Mouse (Mus musculus): ENCODE results near the gene Nt5c1a. TPM values are rescaled to one million over a fixed set of nuclear protein-coding genes. Genes with fewer than 3 reads are reported as not detected.
A peak's percentile ranks its signal among the peaks of the same experiment; 100 is the strongest.

Nt5c1a gene
- polyA plus RNA-seq, 1 experiment from 2014 or later = not detected

DNA sequence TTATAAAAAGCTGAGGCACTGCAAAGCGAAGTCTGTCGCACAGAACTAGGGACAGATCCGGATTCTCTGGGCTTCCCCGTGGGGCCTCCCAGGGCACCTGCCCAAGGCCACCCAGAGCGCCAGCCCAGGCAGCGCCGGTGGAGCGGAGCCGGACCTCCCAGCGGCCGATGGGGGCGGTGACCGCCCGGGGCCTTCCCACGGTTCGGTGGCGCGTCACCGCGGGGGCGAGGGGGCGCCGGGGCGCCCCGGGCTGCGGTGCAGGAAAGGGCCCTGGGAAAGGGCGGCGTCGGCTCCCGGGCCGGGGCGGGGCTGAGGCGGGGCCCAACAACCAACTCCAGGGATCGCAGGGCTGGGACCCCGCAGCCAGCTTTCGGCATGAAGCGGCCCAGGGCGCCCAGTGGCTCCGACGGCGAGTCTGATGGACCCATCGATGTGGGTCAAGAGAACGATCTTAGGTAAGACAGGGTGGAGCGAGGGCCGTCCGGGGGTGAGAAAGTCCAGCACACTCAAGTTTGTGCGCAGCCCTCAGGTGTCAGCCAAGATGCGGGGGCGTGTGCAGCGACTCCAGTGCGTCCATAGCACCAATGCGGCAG is 32.3 kb downstream of the Nt5c1a start, which contains the start of gene Heyl:
Heyl (plus strand) TSS at position 65 of the 593 bp plus-strand sequence.
- H3K9ac ChIP-seq = peak within 1 kb of the TSS; percentile 38; the same call in 1 of the 2 replicates
- peak within 1 kb of the TSS; percentile 86 for H3K4me2 ChIP-seq
- peaks cover 7% of the 10 kb centered on the region; the same call in 1 of the 2 replicates for H3K4me1 ChIP-seq
- ATAC-seq (ENCODE audit: insufficient read depth, low FRiP score, low read depth) = peak; percentile 77
- peak within 1 kb of the TSS; percentile 47 for H3K4me3 ChIP-seq (replicated peaks)
- H3K27ac ChIP-seq = peak within 1 kb of the TSS; percentile 54; the same call in 1 of the 2 replicates
- H3K9me3 ChIP-seq = no peaks in the 10 kb centered on the region
- WGBS = 3% methylated on average over 51 of the region's 52 CpGs
- no peaks in the 10 kb centered on the region for H3K36me3 ChIP-seq
- no peaks in the 10 kb centered on the region; the same call in 1 of the 2 replicates for H3K27me3 ChIP-seq (replicated peaks)

DNA sequence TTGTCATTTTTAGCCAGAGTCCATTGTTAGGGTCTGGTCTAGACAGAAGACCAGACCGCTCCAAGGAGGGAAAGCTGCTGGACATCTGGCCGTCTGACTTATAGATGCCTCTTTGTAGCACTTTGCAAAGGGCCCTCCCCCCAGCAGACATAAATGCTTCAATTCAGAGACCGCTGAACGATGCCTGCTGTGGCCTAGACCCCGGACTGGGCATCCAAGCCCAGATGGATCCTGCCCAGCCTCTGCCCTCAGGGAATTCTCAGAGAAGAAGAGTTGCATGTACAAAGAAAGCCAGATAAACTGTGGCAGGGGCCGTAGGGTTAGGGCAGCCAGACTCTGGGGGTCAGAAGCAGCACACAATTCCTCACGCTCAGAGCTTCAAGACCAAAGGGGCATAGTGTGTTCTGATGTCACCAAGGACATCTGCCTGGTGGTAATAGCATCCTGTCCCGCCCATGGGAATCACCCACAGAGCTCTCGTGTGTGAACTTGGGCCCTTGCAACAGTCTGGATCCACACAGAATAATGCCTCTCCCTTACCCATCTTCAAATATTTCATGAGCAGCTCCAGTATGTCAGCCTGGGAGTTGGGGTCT is 34.6 kb downstream of the Nt5c1a start:
- Histone ChIP-seq H3K9me3 (no peaks in the 10 kb centered on the region), H3K4me2 (peak overlapping the region; percentile 17; the same call in 1 of the 2 replicates), H3K4me1 (peaks cover 22% of the 10 kb centered on the region), H3K4me3 (replicated peaks) (peak overlapping the region; percentile 2; the same call in 1 of the 2 replicates), H3K36me3 (no peaks in the 10 kb centered on the region), H3K27me3 (replicated peaks) (peaks cover 6% of the 10 kb centered on the region; the same call in 1 of the 2 replicates), H3K9ac (no peak overlapping the region), H3K27ac (no peak overlapping the region)
- ATAC-seq (ENCODE audit: insufficient read depth, low FRiP score, low read depth) = no peak
- WGBS = 69% methylated on average over 9 of the region's 9 CpGs

DNA sequence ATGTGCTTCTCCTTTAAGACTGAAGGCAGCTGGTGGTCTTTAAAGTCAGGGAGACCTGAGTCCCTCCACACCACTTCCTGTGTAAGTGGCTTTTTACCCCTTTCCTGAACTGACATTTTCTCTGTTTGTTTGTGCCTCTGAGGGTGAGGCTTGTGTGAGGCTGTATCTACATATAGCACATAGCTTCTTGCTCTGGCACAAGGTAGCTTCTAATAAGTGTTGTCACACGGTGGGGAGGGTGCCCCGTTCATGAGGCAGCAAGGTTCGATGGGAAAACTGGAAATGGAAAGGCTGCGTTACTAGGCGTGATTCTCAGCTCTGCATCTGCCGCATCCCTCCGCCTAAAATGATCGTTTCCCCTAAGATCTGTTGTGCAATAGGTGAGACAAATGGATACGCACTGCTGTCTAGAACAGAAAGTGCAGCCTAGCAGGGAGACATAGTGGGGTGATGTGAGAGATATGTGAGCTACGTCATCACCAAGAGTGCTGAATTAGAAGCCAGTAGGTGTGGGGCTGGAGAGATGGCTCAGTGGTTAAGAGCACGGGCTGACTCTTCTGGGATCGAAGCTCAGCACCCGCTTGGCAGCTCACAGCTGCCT is 35.2 kb downstream of the Nt5c1a start:
- H3K9me3 ChIP-seq = no peaks in the 10 kb centered on the region
- 77% methylated on average over 13 of the region's 13 CpGs for WGBS
- no peak overlapping the region for H3K9ac ChIP-seq
- no peak overlapping the region for H3K4me3 ChIP-seq (replicated peaks)
- H3K27me3 ChIP-seq (replicated peaks) = peaks cover 6% of the 10 kb centered on the region; the same call in 1 of the 2 replicates
- H3K27ac ChIP-seq = no peak overlapping the region
- peaks cover 22% of the 10 kb centered on the region for H3K4me1 ChIP-seq
- no peaks in the 10 kb centered on the region for H3K36me3 ChIP-seq
- no peak for ATAC-seq (ENCODE audit: insufficient read depth, low FRiP score, low read depth)
- H3K4me2 ChIP-seq = peak overlapping the region; percentile 17; the same call in 1 of the 2 replicates

DNA sequence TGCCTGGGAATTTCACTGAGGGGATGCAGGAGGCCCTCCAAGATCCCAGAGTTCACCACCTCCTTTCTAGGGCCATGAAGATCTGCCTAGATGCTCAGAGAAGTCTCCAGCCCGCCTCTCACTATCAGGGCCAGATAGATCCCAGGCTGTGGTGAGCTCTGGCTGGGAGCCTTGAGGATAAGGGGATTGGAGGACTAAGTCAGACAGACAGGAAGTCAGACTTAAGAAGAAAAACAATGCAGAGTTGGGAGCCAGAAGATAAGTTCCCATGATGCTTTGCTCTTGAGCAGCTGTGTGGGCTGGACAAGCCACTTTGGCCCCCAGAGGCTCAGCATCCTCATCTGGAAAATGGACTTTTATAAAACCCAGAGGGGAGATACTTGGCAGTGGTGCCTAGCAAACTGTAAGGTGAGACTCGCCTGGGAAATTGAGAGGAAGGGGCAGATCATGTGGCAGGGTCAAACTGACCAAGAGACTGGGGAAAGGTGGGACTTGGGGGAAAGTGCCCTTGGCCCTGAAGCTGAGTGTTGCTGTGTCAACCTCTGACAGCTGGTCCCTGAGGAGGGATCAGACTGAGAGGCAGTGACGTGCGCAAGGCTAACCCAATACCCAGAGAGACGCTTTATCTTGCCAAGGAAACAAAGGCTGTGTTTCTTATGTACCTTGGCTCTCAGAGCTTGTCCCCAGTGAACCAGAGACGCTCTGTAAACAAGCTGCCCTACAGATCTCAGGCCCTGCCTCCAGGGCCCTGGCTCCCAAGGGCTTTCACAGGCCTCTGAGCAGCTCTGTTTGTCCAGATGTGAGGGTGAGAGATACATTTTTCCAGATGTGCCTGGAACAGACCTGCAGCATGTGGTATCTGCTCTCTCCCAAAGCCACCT is 36.3 kb downstream of the Nt5c1a start:
- Histone ChIP-seq H3K36me3 (no peaks in the 10 kb centered on the region), H3K4me3 (replicated peaks) (no peak overlapping the region), H3K27ac (peak overlapping the region; percentile 62; the same call in 1 of the 2 replicates), H3K27me3 (replicated peaks) (peaks cover 6% of the 10 kb centered on the region; the same call in 1 of the 2 replicates), H3K4me1 (peaks cover 22% of the 10 kb centered on the region), H3K4me2 (no peak overlapping the region), H3K9me3 (no peaks in the 10 kb centered on the region), H3K9ac (no peak overlapping the region)
- WGBS = 60% methylated on average over 6 of the region's 6 CpGs
- peak; percentile 25; the same call in 1 of the 2 replicates for ATAC-seq (ENCODE audit: insufficient read depth, low FRiP score, low read depth)

DNA sequence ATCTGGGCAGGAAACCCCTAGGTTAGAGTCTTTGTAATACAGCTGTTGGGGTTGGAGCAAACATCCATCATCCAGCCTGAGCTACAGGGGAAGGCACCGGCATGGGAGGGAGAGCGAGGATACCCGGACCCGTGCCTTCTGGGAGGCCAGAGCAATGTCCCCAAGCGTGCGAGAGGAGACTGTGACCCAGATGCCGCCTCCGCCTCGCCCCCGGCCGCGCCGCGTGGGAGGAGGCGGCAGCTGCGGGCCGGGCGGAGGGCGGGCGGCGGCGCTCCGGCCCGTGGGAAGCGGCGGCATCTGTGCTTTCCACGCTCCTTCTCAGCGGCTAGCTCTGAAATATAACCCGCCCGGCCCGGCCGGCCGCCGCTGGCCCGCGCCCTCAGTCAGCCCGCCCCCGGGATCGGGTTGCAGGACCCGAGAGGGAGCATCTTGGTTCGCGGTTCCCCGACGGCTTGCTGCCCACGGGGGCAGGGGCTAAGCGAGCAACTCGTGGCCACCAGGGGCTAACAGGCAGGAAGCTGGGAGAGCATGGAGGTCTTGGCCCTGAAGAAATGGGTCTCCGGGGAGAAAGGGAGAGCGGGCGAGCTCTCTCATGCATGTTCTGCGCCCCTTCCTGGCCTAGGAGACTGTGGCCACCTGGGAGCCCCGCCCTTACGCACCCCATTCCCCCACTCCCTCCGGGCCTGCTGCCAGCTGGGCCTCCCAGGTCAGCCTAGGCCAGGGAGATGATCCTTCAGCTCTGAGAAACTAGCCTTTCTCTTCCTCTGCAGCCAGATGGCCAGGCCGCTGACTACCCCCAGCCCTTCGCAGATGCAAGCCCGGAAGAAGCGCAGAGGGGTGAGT is 38.3 kb downstream of the Nt5c1a start:
- Histone ChIP-seq H3K4me3 (replicated peaks) (peak overlapping the region; percentile 30), H3K4me2 (peak overlapping the region; percentile 72), H3K27ac (peak overlapping the region; percentile 82), H3K27me3 (replicated peaks) (0 out of 2 replicates have a peak, but pooled peaks cover 6% of the 10 kb centered on the region), H3K36me3 (no peaks in the 10 kb centered on the region), H3K9ac (0 out of 2 replicates have a peak overlapping the region, but pooled peaks have one; percentile 2), H3K4me1 (peaks cover 20% of the 10 kb centered on the region; the same call in 1 of the 2 replicates), H3K9me3 (no peaks in the 10 kb centered on the region)
- 9% methylated on average over 53 of the region's 58 CpGs for WGBS
- peak; percentile 63 for ATAC-seq (ENCODE audit: insufficient read depth, low FRiP score, low read depth)

DNA sequence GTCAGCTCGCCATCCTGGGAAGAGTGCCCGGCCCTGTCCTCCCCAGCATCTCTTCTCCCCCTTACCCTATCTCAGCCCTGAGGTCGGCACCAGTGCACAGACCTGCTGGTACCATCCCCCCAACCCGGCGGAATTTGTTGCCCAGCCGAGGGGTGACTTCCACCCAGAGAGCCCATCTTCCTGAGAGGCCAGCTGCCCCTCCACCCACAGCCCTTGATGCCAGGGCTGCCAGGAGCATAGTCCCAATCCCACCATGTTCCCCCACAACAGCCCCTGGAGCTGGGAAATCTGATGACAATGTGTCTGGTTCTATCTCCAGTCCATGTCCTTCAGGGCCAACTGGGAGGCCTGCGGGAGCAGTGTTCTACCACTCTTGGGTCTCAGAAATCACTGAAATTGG is 44.9 kb downstream of the Nt5c1a start:
- H3K36me3 ChIP-seq = no peaks in the 10 kb centered on the region
- no peak overlapping the region for H3K9ac ChIP-seq
- H3K4me3 ChIP-seq (replicated peaks) = no peak overlapping the region
- no peak overlapping the region for H3K27ac ChIP-seq
- H3K27me3 ChIP-seq (replicated peaks) = no peaks in the 10 kb centered on the region
- H3K4me2 ChIP-seq = no peak overlapping the region
- H3K4me1 ChIP-seq = 0 out of 2 replicates have a peak, but pooled peaks cover 16% of the 10 kb centered on the region
- ATAC-seq (ENCODE audit: insufficient read depth, low FRiP score, low read depth) = no peak
- H3K9me3 ChIP-seq = no peaks in the 10 kb centered on the region
- 73% methylated on average over 7 of the region's 7 CpGs for WGBS

DNA sequence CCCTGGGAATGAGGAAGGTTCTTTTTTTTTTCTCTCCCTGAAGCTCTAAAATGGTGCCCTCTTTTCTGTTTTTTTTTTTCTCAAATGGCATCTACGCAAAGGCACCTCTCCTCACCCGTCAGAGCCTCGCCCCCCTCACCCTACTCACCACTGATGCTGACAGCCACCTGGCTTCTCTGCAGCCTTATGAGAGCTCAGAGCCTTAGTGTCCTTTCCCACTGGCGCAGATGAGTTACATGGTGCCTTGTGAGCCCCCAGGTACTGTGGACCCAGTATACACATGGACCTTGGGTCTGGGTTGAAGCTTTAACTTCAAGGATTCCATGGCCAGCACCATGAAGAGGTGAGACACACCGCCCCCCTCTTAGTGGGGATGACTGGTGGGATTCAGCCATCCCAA is 45.3 kb downstream of the Nt5c1a start:
- Histone ChIP-seq H3K36me3 (no peaks in the 10 kb centered on the region), H3K9me3 (no peaks in the 10 kb centered on the region), H3K4me3 (replicated peaks) (no peak overlapping the region), H3K9ac (no peak overlapping the region), H3K27ac (peak overlapping the region; percentile 37), H3K4me1 (0 out of 2 replicates have a peak, but pooled peaks cover 16% of the 10 kb centered on the region), H3K4me2 (no peak overlapping the region), H3K27me3 (replicated peaks) (no peaks in the 10 kb centered on the region)
- 91% methylated on average over 5 of the region's 5 CpGs for WGBS
- no peak for ATAC-seq (ENCODE audit: insufficient read depth, low FRiP score, low read depth)

DNA sequence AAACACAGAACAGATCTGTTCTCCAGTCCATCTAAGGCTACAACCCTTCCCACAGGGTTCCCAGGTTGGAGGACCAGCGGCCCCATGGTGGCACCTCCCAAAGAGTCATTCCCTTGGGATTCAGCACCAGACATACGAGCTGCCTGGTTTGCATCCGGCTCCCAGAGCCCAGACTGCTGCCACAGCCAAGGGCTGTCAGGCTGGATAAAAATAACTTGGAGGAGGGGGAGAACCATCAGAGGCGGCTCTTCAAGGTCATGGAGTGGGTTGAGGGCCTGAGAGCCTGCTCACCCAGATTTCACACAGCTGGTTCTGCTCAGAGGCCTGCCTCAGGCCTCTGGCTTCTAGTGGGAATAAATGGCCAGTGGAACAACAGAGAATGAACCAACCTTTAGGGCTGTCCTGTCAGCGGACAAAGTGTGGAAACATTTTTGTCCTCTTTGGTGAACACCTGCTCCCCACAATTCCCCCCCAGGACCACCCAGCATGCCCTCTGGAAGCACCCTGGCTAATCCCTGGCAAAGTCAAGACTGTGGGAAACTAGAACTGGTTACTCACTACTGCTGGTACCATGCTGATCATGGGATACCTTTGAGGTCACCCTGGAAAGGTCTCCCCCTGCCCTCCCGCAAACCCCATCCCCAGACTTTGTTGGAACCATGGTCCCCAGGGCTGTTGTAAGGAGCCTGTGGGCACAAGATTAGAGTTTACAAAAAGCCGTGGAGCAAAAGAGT is 46.0 kb downstream of the Nt5c1a start:
- peak; percentile 74 for ATAC-seq (ENCODE audit: insufficient read depth, low FRiP score, low read depth)
- 48% methylated on average over 7 of the region's 7 CpGs for WGBS
- no peaks in the 10 kb centered on the region for H3K36me3 ChIP-seq
- peak overlapping the region; percentile 37; the same call in 1 of the 2 replicates for H3K27ac ChIP-seq
- no peaks in the 10 kb centered on the region for H3K9me3 ChIP-seq
- no peak overlapping the region for H3K9ac ChIP-seq
- 0 out of 2 replicates have a peak, but pooled peaks cover 21% of the 10 kb centered on the region for H3K4me1 ChIP-seq
- no peak overlapping the region for H3K4me2 ChIP-seq
- no peak overlapping the region for H3K4me3 ChIP-seq (replicated peaks)
- no peaks in the 10 kb centered on the region for H3K27me3 ChIP-seq (replicated peaks)

DNA sequence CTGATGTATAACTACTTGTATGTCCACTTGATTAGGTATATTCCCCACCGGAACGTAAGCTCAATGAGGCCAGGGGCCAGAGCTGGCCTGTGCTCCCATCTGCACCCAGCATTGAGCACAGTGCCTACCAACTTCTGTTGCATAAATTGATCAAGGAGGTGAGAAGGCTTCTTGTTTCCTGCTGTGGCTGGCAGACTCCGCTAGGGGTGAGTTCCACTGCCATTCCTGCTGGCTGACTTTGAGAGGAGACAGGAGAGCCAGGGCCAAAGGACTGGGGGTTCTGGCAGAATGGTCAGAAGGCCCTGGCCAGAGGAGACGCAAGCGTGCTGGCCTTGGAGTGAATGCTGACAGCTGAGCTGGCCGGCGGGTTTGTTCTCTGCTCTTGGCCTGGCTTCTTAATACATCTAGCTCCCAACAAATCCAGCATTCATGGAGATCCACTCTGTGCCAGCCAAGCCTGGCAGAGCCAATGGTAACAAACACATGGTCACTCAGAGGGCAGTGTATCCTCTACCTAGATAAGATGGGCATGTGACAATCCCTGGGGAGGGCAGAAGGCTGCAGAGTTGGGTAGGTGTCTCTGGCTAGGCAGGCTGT is 47.8 kb downstream of the Nt5c1a start:
- Histone ChIP-seq H3K27ac (no peak overlapping the region), H3K4me1 (0 out of 2 replicates have a peak, but pooled peaks cover 21% of the 10 kb centered on the region), H3K9ac (no peak overlapping the region), H3K27me3 (replicated peaks) (no peaks in the 10 kb centered on the region), H3K36me3 (no peaks in the 10 kb centered on the region), H3K4me2 (no peak overlapping the region), H3K9me3 (no peaks in the 10 kb centered on the region), H3K4me3 (replicated peaks) (no peak overlapping the region)
- 66% methylated on average over 7 of the region's 7 CpGs for WGBS
- ATAC-seq (ENCODE audit: insufficient read depth, low FRiP score, low read depth) = no peak

DNA sequence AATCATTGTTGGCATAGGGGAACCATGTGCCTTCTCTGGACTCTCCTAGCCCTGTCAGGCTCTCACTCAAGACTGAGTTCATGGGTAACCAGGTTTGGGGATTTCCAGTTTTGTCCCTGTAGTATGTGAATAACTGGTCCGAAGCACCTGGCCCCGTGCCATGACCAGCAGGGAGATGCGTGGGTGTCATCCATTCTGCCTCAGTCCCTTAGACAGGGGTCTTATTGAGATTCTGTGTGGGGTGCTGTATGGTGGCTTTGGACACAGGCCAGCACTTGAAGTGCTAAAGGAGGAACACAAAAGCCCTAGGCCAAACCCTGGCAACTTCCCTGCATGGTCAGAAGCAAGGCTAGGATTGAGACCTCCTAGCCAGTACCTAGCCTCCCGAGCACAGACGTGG is 50.9 kb downstream of the Nt5c1a start:
- 72% methylated on average over 5 of the region's 5 CpGs for WGBS
- no peak overlapping the region for H3K4me3 ChIP-seq (replicated peaks)
- no peaks in the 10 kb centered on the region for H3K36me3 ChIP-seq
- H3K4me2 ChIP-seq = no peak overlapping the region
- no peaks in the 10 kb centered on the region for H3K9me3 ChIP-seq
- no peak overlapping the region for H3K27ac ChIP-seq
- H3K9ac ChIP-seq = no peak overlapping the region
- H3K27me3 ChIP-seq (replicated peaks) = no peaks in the 10 kb centered on the region
- ATAC-seq (ENCODE audit: insufficient read depth, low FRiP score, low read depth) = no peak
- 0 out of 2 replicates have a peak, but pooled peaks cover 14% of the 10 kb centered on the region for H3K4me1 ChIP-seq
